ENCODE assay signal across 8 mouse cellular contexts in genomic region chr11:68431699-68432360, GRCm38 (mm10). TPM values are rescaled to one million over a fixed set of nuclear protein-coding genes. Genes with fewer than 3 reads are reported as not detected.
DNase-seq lines count a peak whose midpoint lies in the region; ATAC-seq and TF ChIP-seq lines count a peak whose summit lies in the region.

Gene Pik3r5, plus strand, starts transcription at chr11:68432121.

- H3K27me3 ChIP-seq in Patski: no peaks in the 10 kb centered on the region

- POLR2A ChIA-PET in Patski (lab: Charles Lee): no interaction called here

- ATAC-seq in Patski: peak; percentile 82
- peak; percentile 85 for ATAC-seq in megakaryocyte-erythroid progenitor cell, adult 5-6 weeks (replicated peaks; ENCODE audit: low FRiP score, low TSS enrichment, poor library complexity, severe bottlenecking)

- peak; percentile 84 for TF ChIP-seq CTCF in Patski (IDR thresholded peaks at IDR 0.05)

- intact Hi-C loops in left cerebral cortex, postnatal 14 days (cut with DNase I): no loop called here

- in situ Hi-C loops in Patski (cut with MboI; ENCODE audit: low pct_unique_long_range_greater_than_20kb): no loop called here

- CTCF ChIA-PET in Patski (lab: Charles Lee): interaction anchor here (0.9 to 2.4 kb wide), 7 partner anchors 23 to 117 kb away, joined by 3 to 11 read pairs (median 5); no protein-coding TSS in a partner anchor

- DNase-seq in Patski (ENCODE audit: low read depth, low spot score): peak; percentile 12
- peak; percentile 49 to 76 for DNase-seq in cerebellum, postnatal 4 days (ENCODE audit: low spot score in 2 of 2)
- peak; percentile 22 to 35 for DNase-seq in gastrocnemius, adult 8-10 months (ENCODE audit: low spot score in 2 of 2)
- peak; percentile 41 for DNase-seq in hindlimb bud, embryonic 11.5 days (ENCODE audit: extremely low spot score, low read depth, low spot score)
- peak; percentile 47 to 74 for DNase-seq in left cerebral cortex, postnatal 14 days (ENCODE audit: low spot score in 2 of 2)
- peak; percentile 77 for DNase-seq in right cerebral cortex, postnatal 14 days
- DNase-seq in urinary bladder, postnatal 25 days (ENCODE audit: low spot score): peak; percentile 73

RNA-seq across cellular contexts. Expression of gene Pik3r5, which starts in this region (rescaled TPM):
- 5.7 TPM for polyA plus RNA-seq in Patski (2021)
- total RNA-seq in gastrocnemius, adult 8-10 months (2022): under 1 TPM; 0.22 to 0.56 (median 0.43) TPM
- 1 to 10 TPM; 4.0 to 4.1 TPM for total RNA-seq in left cerebral cortex, postnatal 14 days (2021)
- 3.0 and 4.1 TPM in 2 replicates for total RNA-seq in megakaryocyte-erythroid progenitor cell, adult 5-6 weeks (2014; fragmentation: Nextera tagmentation)
- 0.88 and 2.5 TPM in 2 replicates for total RNA-seq in megakaryocyte-erythroid progenitor cell, adult 5-6 weeks (2017)

Comparison
In these comparisons a context has a peak if more than half of its experiments do, and no peak if none do; other contexts are left out.
1. Peak in every context shown above with its lines: DNase-seq and ATAC-seq.
2. Peak in DNase-seq in gastrocnemius, adult 8-10 months; RNA of the gene not detected or under 1 TPM.
3. DNase-seq: peak in every context shown above with its lines; median percentile 77 in right cerebral cortex, postnatal 14 days; 73 in urinary bladder, postnatal 25 days; 62 in cerebellum, postnatal 4 days; 60 in left cerebral cortex, postnatal 14 days; 41 in hindlimb bud, embryonic 11.5 days; 28 in gastrocnemius, adult 8-10 months; 12 in Patski.